In genomic region chr13:60670605-60671004, GRCm38 (mm10) we compare ENCODE assay signal across 10 mouse cellular contexts.
DNase-seq lines count a peak whose midpoint lies in the region; ATAC-seq lines count a peak whose summit lies in the region.
"Had no signal": no experiment of that assay in that cellular context is flagged by ENCODE, and none has a peak within 500 bp of the region (broad histone marks: within the 10 kb centered on the region; RNA-seq: fewer than 3 reads in every experiment).

No protein-coding gene starts in this region.

- DNase-seq in kidney, postnatal 14 days = no peak
- no peak for DNase-seq in right cerebral cortex, adult 18-20 months
- no peak for DNase-seq in hindbrain, embryonic 10.5 days (ENCODE audit: low spot score)
- DNase-seq in urinary bladder, postnatal 10 days (ENCODE audit: low spot score) = no peak
- DNase-seq: cerebellum, adult 11-12 months; forebrain, postnatal 0 days had no signal

- H3K9ac ChIP-seq in kidney, embryonic 16.5 days (replicated peaks; ENCODE audit: low read length) = no peak overlapping the region
- H3K9ac ChIP-seq: forebrain, postnatal 0 days had no signal

- no peak overlapping the region for H3K4me3 ChIP-seq in kidney, embryonic 16.5 days (ENCODE audit: low read length)
- H3K4me3 ChIP-seq in brown adipose tissue, adult 24 weeks (ENCODE audit: insufficient read depth, low read depth, low read length) = 0 out of 2 replicates have a peak overlapping the region, but pooled peaks have one; percentile 21
- H3K4me3 ChIP-seq in hindbrain, embryonic 10.5 days = no peak overlapping the region

- 49% methylated on average over 10 of the region's 10 CpGs for WGBS in kidney, embryonic 16.5 days
- WGBS in hindbrain, embryonic 10.5 days = 68% methylated on average over 10 of the region's 10 CpGs

- no peak overlapping the region for H3K4me2 ChIP-seq in kidney, embryonic 16.5 days (replicated peaks; ENCODE audit: low read depth, low read length)

- ATAC-seq in kidney, embryonic 16.5 days (ENCODE audit: low FRiP score, low TSS enrichment) = no peak
- peak; percentile 62 to 70 for ATAC-seq in hematopoietic stem cell, adult 5-6 weeks (replicated peaks in 1 of 2; ENCODE audit: insufficient read depth in 1 of 2, low FRiP score in 2 of 2, low TSS enrichment in 1 of 2, low read depth in 1 of 2, poor library complexity in 2 of 2, severe bottlenecking in 2 of 2)
- ATAC-seq in megakaryocyte, adult 5-6 weeks (ENCODE audit: poor library complexity, severe bottlenecking) = peak; percentile 77
- ATAC-seq: forebrain, postnatal 0 days had no signal

- no peaks in the 10 kb centered on the region for H3K36me3 ChIP-seq in kidney, embryonic 16.5 days (ENCODE audit: insufficient read depth, low read length)
- no peaks in the 10 kb centered on the region for H3K36me3 ChIP-seq in hindbrain, embryonic 10.5 days

- H3K27me3 ChIP-seq in kidney, embryonic 16.5 days (ENCODE audit: insufficient read depth, low read length) = no peaks in the 10 kb centered on the region
- no peaks in the 10 kb centered on the region for H3K27me3 ChIP-seq in hindbrain, embryonic 10.5 days (ENCODE audit: insufficient read depth, poor library complexity, severe bottlenecking)

- peak overlapping the region; percentile 4; the same call in 1 of the 2 replicates for H3K27ac ChIP-seq in kidney, embryonic 16.5 days (ENCODE audit: low read length)
- peak overlapping the region; percentile 74 for H3K27ac ChIP-seq in brown adipose tissue, adult 24 weeks (replicated peaks; ENCODE audit: low read depth, low read length)
- H3K27ac ChIP-seq in hindbrain, embryonic 10.5 days = no peak overlapping the region

- H3K4me1 ChIP-seq in kidney, embryonic 16.5 days (ENCODE audit: insufficient read depth, low read length) = peaks cover 46% of the 10 kb centered on the region
- peaks cover 21% of the 10 kb centered on the region for H3K4me1 ChIP-seq in brown adipose tissue, adult 24 weeks (ENCODE audit: control insufficient read depth, insufficient read depth, insufficient read length, low read length)
- H3K4me1 ChIP-seq in hindbrain, embryonic 10.5 days (replicated peaks) = peaks cover 27% of the 10 kb centered on the region

- no peaks in the 10 kb centered on the region for H3K9me3 ChIP-seq in kidney, embryonic 16.5 days (ENCODE audit: low read length)
- H3K9me3 ChIP-seq in hindbrain, embryonic 10.5 days = no peaks in the 10 kb centered on the region
